Mouse (Mus musculus) embryo, embryonic 11 days (tissue): Measurements from ENCODE around the gene Ppp1r13l.

ENCODE experiments used
- DNase-seq: peaks from one replicate; pipeline ENCODE4 v3.0.0-alpha.2; 2015

Gene Ppp1r13l

GRCm38 (mm10) chr7:19369823-19370425, 10.4 kb downstream of the Ppp1r13l start:
- DNase-seq, result peak; percentile 80

- DNase-seq, result no peak
Observed at GRCm38 (mm10) chr7:19373367-19373766, 13.8 kb downstream of the Ppp1r13l start.

GRCm38 (mm10) chr7:19375368-19375767, 15.8 kb downstream of the Ppp1r13l start:
- no peak for DNase-seq

- DNase-seq, result no peak
Observed at GRCm38 (mm10) chr7:19376019-19376418, 16.5 kb downstream of the Ppp1r13l start.

- DNase-seq, result no peak
Observed at GRCm38 (mm10) chr7:19378049-19378448, 18.5 kb downstream of the Ppp1r13l start.

GRCm38 (mm10) chr7:19381377-19382165, 22.0 kb downstream of the Ppp1r13l start, which contains the start of gene Ercc2:
TSS of gene Ercc2 (plus strand) at chr7:19382010.
- DNase-seq, result peak; percentile 100

GRCm38 (mm10) chr7:19382166-19382541, 22.6 kb downstream of the Ppp1r13l start:
- DNase-seq, result no peak

- DNase-seq, result no peak
Observed at GRCm38 (mm10) chr7:19383708-19384107, 24.2 kb downstream of the Ppp1r13l start.

- DNase-seq, result no peak
Observed at GRCm38 (mm10) chr7:19388699-19389413, 29.3 kb downstream of the Ppp1r13l start.

- DNase-seq, result no peak
Observed at GRCm38 (mm10) chr7:19394484-19394883, 34.9 kb downstream of the Ppp1r13l start.

- peak; percentile 53 for DNase-seq
Observed at GRCm38 (mm10) chr7:19399496-19400280, 40.1 kb downstream of the Ppp1r13l start.

- DNase-seq, result no peak
Observed at GRCm38 (mm10) chr7:19400946-19401345, 41.4 kb downstream of the Ppp1r13l start.

- no peak for DNase-seq
Observed at GRCm38 (mm10) chr7:19402535-19403112, 43.1 kb downstream of the Ppp1r13l start.

GRCm38 (mm10) chr7:19403731-19404296, 44.3 kb downstream of the Ppp1r13l start, which contains the start of gene Klc3:
TSS of gene Klc3 (minus strand) at chr7:19404104.
- DNase-seq, result peak; percentile 71

GRCm38 (mm10) chr7:19404476-19404875, 44.9 kb downstream of the Ppp1r13l start, which contains the start of gene Ckm:
TSS of gene Ckm (plus strand) at chr7:19404776.
- DNase-seq, result no peak

GRCm38 (mm10) chr7:19405417-19405816, 45.9 kb downstream of the Ppp1r13l start:
- peak; percentile 84 for DNase-seq

GRCm38 (mm10) chr7:19409753-19410152, 50.2 kb downstream of the Ppp1r13l start:
- DNase-seq, result no peak

GRCm38 (mm10) chr7:19410766-19411344, 51.3 kb downstream of the Ppp1r13l start:
- DNase-seq, result no peak

- DNase-seq, result no peak
Observed at GRCm38 (mm10) chr7:19411783-19412182, 52.2 kb downstream of the Ppp1r13l start.

GRCm38 (mm10) chr7:19413525-19413924, 54.0 kb downstream of the Ppp1r13l start:
- DNase-seq, result no peak

- DNase-seq, result no peak
Observed at GRCm38 (mm10) chr7:19416590-19416989, 57.0 kb downstream of the Ppp1r13l start.

GRCm38 (mm10) chr7:19420121-19420520, 60.6 kb downstream of the Ppp1r13l start:
- no peak for DNase-seq
